Mouse (Mus musculus): ENCODE data around the gene Metap2. TPM values are rescaled to one million over a fixed set of nuclear protein-coding genes. Genes with fewer than 3 reads are reported as not detected.

Metap2 gene
- total RNA-seq (2021) = 100 to 1,000 TPM; 173 to 183 TPM
- long read RNA-seq, experiment 1, full-length matches to known transcripts = 274 of 310 reads
- long read RNA-seq, experiment 1, partial matches to known transcripts = 5 of 310 reads
- long read RNA-seq, experiment 1, other reads (novel, unspliced or antisense) = 31 of 310 reads
- long read RNA-seq, experiment 2, full-length matches to known transcripts = 267 of 300 reads
- long read RNA-seq, experiment 2, partial matches to known transcripts = 4 of 300 reads
- long read RNA-seq, experiment 2, other reads (novel, unspliced or antisense) = 29 of 300 reads

DNA sequence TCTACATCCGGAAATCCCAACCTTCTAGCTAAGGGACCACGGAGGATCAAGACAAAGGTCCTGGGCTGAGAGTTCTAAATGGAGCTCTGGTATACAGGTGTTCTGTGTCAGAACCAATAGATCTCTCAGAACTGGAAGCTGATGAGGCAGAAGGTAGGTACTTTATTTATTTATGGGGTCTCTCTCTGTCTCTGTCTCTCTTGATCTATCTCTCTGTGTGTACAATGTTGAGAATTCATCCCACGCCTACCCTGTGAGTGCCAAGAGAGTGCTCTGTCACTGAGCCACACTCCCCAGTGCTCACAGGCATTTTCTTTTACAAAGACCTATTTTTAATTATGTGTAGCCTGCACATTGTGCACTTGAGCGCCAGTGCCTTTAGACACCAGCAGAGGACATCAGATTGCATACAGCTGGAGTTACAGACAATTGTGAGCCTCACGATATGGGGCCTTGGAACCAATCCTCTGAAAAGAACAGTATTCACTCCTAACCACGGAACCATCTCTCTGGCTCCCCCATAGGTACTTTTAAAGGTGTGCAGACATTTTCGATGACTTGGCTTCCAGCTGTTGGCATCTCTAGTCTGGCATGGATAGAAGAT, at the start of gene Metap2:
TSS of gene Metap2 (minus strand) at position 51 of the 604 bp plus-strand sequence.
- no peak for DNase-seq (ENCODE audit: low spot score in 2 of 2)

DNA sequence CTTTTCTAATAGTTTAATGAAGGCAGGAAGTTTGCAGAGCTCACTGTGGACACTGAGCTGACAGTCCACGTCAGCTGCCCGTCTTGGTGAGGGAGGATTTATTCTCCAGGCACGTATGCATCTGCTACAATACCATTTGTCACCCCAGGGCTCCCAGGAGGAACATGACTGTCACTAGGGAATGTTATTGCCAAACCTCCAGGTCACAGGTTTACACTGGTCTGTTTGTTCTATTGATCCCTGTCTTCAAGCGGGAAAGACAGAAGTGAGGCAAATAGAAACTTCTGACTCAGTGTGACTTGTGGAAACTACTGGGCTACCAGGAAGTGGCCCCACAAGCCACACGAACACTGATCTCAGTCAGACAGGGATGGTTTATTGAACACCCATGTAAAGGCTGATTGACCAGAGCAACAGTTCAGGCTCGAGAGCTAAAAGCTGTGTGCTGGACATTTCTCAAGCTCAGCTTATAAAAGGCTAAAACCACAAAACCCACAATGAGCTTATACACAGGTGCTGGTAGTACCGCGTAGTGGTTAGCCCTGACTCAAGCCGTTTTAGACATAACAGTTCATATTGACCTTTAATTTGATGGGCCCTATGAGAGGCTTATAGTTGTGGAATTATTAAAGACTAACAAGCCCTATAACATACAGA, 49.1 kb upstream of the Metap2 start:
- no peak for DNase-seq (ENCODE audit: low spot score in 2 of 2)

DNA sequence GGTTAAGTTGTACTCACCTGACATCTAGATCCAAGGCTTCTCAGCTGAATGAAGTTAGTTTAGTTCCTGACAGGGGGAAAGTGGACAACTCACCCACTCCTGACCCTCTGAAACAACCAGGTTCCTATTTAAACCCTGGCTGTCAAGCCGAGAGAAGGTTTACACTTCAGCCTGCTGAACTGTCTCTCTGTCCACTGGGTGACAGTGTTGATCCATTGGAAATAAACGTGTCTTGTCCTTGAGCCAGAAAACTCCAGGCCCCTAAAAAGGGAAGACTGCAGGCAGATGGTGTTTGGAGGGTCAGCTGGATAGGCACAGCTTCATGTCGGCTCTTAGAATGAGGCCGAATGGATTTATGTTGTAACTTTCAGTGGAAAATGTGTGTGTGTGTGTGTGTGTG, 48.5 kb upstream of the Metap2 start:
- peak in 1 of 2 experiments; percentile 24 for DNase-seq (ENCODE audit: low spot score in 2 of 2)

DNA sequence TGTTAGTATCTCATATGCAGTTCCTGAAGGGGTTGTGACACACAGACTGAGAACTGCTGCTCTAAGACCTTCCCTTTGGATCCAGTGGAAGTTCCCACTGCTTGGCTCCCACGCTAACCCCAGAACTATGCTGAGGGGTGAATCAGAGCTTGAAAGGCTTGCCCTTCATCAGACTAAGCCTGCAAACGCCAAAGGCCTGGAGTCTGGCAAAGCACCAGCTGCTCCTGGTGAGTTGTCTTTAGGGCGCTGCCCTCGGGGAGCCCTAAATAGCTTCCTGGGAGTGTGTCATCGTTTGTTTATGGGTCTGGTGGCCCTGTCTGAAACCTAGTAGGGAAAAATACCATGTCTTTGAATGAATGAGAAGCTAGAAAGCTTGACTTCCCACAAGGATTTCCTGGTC, 47.3 kb upstream of the Metap2 start:
- DNase-seq (ENCODE audit: low spot score in 2 of 2) = no peak

DNA sequence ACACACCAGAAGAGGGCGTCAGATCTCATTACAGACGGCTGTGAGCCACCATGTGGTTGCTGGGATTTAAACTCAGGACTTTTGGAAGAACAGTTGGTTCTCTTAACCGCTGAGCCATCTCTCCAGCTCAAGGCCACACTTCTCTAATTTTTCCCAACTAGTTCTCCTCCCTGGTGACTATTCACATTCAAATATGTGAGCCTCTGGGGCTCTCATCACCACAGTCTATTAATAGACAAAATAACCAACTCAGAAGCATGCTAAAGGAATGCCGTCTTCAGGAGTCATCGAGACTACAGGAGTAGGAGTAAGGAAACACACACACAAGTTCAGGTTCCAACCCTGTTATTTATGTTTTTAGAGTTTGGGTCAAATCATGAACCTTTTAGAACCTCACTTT, 43.4 kb upstream of the Metap2 start:
- DNase-seq (ENCODE audit: low spot score in 2 of 2) = no peak

DNA sequence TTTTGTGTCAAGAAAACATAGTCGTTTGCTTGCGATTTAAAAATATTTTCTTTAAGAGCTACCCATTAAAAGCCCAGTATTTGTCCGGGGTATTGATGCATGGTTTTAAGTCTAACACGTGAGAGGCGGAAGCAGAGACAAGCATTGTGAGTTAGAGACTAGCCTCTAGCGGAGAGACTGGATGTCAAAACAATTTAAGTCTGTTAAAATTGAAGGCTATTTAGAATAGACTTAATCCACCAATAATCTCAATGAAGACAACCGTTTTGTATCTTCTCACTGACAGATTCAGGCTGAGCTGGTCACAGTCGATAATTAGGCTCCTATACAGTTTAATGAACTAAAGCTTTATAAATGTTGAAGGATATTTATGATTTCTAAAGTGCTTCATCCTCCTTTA, 42.8 kb upstream of the Metap2 start:
- no peak for DNase-seq (ENCODE audit: low spot score in 2 of 2)

- no peak for DNase-seq (ENCODE audit: low spot score in 2 of 2)
These were observed 42.0 kb upstream of the Metap2 start for GRCm38 (mm10) chr10:93938844-93939271.

GRCm38 (mm10) chr10:93933980-93934379, 37.1 kb upstream of the Metap2 start:
- peak in 1 of 2 experiments; percentile 22 for DNase-seq (ENCODE audit: low spot score in 2 of 2)

DNA sequence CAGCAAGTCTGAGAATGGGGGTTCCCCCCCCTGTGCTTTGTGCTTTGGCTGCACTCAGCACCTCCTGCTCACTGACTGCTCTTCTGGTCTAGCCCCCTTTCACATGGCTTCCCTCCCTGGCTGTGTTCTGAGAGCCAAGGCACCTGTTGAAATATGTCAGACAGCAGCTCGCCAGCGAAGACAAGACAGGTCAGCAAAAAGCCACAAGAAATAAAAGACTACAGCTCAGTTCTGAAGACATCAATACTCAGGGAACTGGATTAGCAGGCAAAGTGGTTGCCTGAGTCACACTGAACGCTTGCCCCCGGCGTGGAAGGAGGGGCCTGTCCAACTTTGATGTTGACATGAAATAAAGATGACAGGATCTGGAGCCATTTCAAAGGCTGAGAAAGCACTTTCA, 36.0 kb upstream of the Metap2 start:
- no peak for DNase-seq (ENCODE audit: low spot score in 2 of 2)

- DNase-seq (ENCODE audit: low spot score in 2 of 2) = no peak
These were observed 35.1 kb upstream of the Metap2 start for GRCm38 (mm10) chr10:93932020-93932419.

- DNase-seq (ENCODE audit: low spot score in 2 of 2) = no peak
These were observed 34.5 kb upstream of the Metap2 start for GRCm38 (mm10) chr10:93931431-93931830.

DNA sequence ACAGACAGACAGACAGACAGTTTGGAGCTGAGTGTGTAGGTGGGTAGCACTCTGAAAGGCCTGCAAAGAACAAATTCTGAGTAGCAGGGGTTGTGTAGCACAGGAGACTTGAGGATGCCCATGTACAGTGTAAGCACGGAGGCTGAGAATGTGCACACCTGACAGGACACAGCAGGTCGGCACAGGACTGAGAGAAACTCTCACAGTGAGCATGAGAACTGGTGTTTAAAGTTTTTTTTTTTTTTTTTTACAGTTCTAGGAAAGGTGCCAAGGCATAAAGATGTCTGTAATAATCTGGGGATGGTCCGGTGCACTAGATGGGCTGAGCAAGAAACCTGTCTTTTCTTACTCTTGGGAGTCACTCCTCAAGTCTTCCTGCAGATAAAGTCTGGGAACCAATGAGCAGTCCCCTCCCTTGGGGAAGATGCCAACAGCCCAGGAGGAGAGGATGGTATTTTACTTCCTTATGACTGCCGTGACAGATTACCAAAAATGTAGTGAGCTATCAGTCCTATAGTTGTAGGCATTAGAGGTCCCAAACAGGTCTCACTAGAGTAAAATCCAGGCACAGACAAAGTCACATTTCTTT, 33.4 kb upstream of the Metap2 start:
- DNase-seq (ENCODE audit: low spot score in 2 of 2) = no peak

GRCm38 (mm10) chr10:93924666-93925065, 27.8 kb upstream of the Metap2 start:
- no peak for DNase-seq (ENCODE audit: low spot score in 2 of 2)

DNA sequence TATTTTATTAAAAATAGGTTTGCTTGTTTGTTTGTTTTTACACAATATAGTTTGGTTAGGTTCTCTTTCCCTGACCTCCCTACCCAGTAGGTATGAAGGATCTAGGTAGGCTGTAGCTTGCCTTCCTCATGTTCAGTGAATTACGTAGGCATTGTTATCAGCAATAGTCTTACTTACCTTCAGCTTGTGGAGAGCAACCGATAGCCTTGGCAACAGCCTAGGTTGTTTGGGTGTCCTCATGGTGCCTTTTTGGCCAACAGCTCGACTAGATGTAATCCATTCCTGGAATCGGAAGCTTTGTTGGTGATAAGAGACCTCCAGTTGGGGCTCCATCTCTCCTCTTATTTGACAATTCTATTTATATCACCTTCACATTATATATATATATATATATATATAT, 24.3 kb upstream of the Metap2 start:
- no peak for DNase-seq (ENCODE audit: low spot score in 2 of 2)

DNA sequence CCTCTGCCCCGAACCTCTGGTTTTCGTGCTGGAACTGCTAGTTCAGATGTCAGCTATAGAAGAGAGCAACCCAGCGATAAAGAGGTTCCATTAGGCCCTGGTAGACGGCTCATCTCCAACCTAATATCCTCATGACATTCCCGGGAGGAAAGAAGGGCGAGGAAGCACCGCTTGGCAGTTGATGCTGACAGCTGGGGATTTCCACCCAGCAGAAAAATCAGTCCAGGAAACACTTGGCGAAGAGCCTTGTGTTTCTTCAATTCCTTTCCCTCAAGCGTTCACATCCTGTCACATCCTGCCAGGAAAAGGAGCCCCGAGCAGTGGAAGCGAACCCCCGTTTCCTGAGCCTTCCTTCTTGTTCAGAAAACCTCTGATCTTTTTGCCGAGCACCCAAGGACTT, 22.3 kb upstream of the Metap2 start:
- DNase-seq (ENCODE audit: low spot score in 2 of 2) = peak in 1 of 2 experiments; percentile 53

DNA sequence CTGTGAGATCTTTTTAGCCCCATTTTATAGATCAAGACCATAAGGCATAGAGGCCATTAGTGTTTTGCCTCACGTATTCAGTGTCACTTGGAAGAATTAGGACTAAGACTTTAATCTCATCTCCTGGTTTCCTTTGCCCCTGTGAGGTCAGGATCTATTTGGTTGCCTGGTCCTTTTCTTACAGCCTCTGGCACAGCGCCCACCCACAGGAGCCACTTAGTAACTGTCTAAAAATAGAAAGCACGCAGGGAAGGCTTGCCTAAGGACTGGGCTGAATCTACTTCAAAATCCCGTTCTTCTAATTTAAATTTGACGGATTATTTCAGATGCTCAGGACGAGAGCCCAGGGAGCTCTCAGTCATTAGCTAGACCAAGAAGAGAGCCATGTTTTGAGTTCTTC, 21.8 kb upstream of the Metap2 start:
- peak; percentile 23 to 46 for DNase-seq (ENCODE audit: low spot score in 2 of 2)

DNA sequence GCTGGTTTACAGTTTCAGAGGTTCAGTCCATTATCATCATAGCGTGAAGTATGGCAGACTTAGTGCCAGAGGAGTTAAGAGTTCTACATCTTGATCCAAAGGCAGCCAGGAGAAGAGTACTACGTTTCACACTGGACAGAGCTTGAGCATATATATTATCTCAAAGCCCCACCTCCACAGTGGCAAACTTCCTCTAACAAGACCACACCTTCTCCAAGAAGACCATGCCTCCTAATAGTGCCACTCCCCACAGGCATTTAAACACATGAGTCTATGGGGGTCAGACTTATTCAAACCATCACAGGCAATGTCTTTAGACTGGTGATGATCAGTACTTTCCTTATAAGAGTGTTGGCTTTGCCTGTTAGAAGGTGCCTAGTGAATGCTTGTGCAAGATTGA, 21.2 kb upstream of the Metap2 start:
- DNase-seq (ENCODE audit: low spot score in 2 of 2) = no peak

GRCm38 (mm10) chr10:93916778-93917177, 19.9 kb upstream of the Metap2 start:
- no peak for DNase-seq (ENCODE audit: low spot score in 2 of 2)

DNA sequence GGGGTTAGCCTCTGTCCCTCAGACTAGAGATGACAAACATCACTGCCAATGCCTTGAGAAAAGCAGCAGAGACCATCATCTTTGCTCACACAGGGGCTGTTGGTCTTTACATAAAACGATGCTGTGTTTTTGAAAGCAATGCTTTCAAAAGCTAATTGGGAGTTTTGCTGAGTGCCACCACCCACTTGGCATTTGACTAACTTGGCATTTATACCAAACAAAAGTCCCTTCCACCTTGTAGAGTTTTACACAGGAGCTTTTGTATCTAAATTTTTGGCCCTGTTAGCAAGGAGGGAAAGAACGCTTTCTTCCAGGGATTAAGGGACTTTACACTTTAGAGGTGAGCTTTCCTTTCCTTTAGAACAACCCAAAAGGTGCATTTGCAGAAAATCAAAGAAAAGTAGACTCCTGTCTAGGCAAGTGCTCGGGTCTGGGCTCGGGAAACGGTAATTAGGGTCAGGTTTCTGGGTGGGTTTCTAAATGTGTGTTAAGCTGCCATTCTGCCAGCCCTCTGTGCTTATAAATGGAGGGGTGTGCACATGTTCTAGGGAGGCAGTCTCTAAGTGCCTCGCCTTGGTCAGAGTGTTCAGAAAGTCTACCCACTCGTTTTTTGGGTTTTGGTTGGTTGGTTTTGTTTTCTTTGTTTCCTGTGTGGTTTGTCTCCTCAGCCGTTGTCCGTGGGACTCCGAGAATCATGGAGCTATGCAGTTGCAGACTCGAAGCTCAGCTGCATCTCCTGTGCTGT, 18.8 kb upstream of the Metap2 start:
- no peak for DNase-seq (ENCODE audit: low spot score in 2 of 2)

DNA sequence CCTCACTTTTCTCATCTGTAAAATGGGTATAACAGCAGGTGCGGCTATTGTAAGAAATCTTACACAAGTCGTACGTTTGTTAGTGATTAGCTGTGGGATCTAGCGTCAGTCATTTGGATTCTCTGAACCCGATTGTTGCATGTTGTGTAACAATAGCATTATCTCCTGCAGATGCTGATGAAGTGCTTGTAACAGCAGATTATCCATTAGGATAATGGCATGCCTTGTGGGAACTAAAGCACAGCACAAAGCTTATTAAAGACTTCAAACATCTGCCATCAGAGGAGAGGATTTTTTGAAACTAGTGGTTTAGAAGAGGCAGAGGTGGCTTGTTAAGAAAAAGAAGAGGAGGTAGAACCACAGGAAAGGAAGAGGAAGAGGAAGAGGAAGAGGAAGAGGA, 16.6 kb upstream of the Metap2 start:
- no peak for DNase-seq (ENCODE audit: low spot score in 2 of 2)

- DNase-seq (ENCODE audit: low spot score in 2 of 2) = no peak
These were observed 16.0 kb upstream of the Metap2 start for GRCm38 (mm10) chr10:93912917-93913316.

Measured in gastrocnemius, postnatal 4 days (tissue).